Mouse (Mus musculus): ENCODE data around the gene Igfbpl1. TPM values are rescaled to one million over a fixed set of nuclear protein-coding genes. Genes with fewer than 3 reads are reported as not detected.
A peak's percentile ranks its signal among the peaks of the same experiment; 100 is the strongest.

Igfbpl1 gene
- total and polyA plus RNA-seq, 2 experiments from 2014 or later: 20.3 to 86.1 TPM

GRCm38 (mm10) chr4:45833461-45833860 lies 6.7 kb upstream of the Igfbpl1 start:
- Histone ChIP-seq H3K4me3 (ENCODE audit: low read length) (no peak overlapping the region), H3K9ac (replicated peaks; ENCODE audit: low read length) (no peak overlapping the region), H3K27me3 (ENCODE audit: insufficient read depth, low read length) (0 out of 2 replicates have a peak, but pooled peaks cover 3% of the 10 kb centered on the region), H3K9me3 (ENCODE audit: low read length) (no peaks in the 10 kb centered on the region), H3K4me2 (ENCODE audit: low read depth, low read length) (no peak overlapping the region), H3K27ac (no peak overlapping the region), H3K36me3 (ENCODE audit: insufficient read depth, low read length) (no peaks in the 10 kb centered on the region), H3K4me1 (ENCODE audit: insufficient read depth, low read length) (peaks cover 9% of the 10 kb centered on the region; the same call in 1 of the 2 replicates)
- ATAC-seq (no peak), DNase-seq (ENCODE audit: low spot score) (no peak)
- 41% methylated on average over 5 of the region's 5 CpGs for WGBS
- no peak for TF ChIP-seq CTCF (IDR thresholded peaks at IDR 0.05; ENCODE audit: low read depth)

- Histone ChIP-seq H3K4me2 (ENCODE audit: low read depth, low read length) (no peak overlapping the region), H3K9me3 (ENCODE audit: low read length) (no peaks in the 10 kb centered on the region), H3K4me3 (ENCODE audit: low read length) (no peak overlapping the region), H3K27me3 (ENCODE audit: insufficient read depth, low read length) (0 out of 2 replicates have a peak, but pooled peaks cover 8% of the 10 kb centered on the region), H3K27ac (no peak overlapping the region), H3K36me3 (ENCODE audit: insufficient read depth, low read length) (no peaks in the 10 kb centered on the region), H3K4me1 (ENCODE audit: insufficient read depth, low read length) (peaks cover 9% of the 10 kb centered on the region; the same call in 1 of the 2 replicates), H3K9ac (replicated peaks; ENCODE audit: low read length) (no peak overlapping the region)
- 69% methylated on average over 7 of the region's 7 CpGs for WGBS
- no peak for TF ChIP-seq CTCF (IDR thresholded peaks at IDR 0.05; ENCODE audit: low read depth)
- ATAC-seq: no peak
- DNase-seq (ENCODE audit: low spot score): no peak
Observed at GRCm38 (mm10) chr4:45831996-45832395, 5.3 kb upstream of the Igfbpl1 start.

- H3K4me2 ChIP-seq (ENCODE audit: low read depth, low read length): no peak overlapping the region
- H3K36me3 ChIP-seq (ENCODE audit: insufficient read depth, low read length): no peaks in the 10 kb centered on the region
- TF ChIP-seq CTCF (IDR thresholded peaks at IDR 0.05; ENCODE audit: low read depth): no peak
- whole genome bisulfite sequencing: 21% methylated on average over 13 of the region's 13 CpGs
- no peak overlapping the region for H3K4me3 ChIP-seq (ENCODE audit: low read length)
- H3K27ac ChIP-seq: no peak overlapping the region
- ATAC-seq: no peak
- no peak overlapping the region for H3K9ac ChIP-seq (replicated peaks; ENCODE audit: low read length)
- H3K4me1 ChIP-seq (ENCODE audit: insufficient read depth, low read length): peaks cover 9% of the 10 kb centered on the region; the same call in 1 of the 2 replicates
- H3K27me3 ChIP-seq (ENCODE audit: insufficient read depth, low read length): 0 out of 2 replicates have a peak, but pooled peaks cover 11% of the 10 kb centered on the region
- no peaks in the 10 kb centered on the region for H3K9me3 ChIP-seq (ENCODE audit: low read length)
- no peak for DNase-seq (ENCODE audit: low spot score)
Observed at GRCm38 (mm10) chr4:45829907-45830759, 3.4 kb upstream of the Igfbpl1 start.

DNA sequence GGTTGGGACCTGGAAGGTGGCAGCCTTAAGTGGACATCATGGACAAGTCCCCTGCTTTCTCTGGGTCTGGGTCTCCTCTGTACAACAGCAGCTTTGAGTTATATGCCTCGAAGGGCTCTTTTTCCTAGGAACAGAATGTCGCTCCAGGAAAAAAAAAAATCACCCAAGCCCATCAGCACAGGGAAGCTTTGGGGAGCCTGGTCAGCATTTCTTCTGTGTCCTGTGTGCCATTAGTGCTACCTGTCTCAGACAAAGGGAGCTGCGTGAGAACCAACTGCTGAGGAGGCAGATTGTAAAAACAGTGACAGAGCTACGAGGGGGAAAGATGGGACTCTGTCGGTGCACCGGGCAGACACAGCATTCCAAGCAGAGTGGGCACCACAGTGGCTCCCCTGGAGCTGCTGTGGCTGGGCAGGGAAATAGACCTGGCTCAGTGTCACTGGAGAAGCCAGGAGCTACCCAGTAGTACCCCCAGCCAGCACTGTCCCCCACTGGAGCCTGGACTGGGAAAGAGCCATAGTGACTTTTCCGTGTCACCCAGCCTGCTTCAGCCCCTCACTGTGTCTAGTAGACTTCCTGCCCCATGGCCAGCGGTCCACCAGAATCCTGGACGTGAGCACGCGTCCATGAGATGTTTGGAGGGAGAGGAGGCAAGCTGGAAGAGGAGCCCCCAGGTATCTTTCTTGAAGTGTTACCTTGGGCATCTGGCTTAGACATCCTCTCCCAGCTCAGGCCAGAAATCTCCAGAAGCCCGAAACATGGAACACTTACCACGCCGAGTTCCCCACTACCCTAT lies 1.8 kb downstream of the Igfbpl1 start:
- H3K27ac ChIP-seq: peak overlapping the region; percentile 59
- H3K27me3 ChIP-seq (ENCODE audit: insufficient read depth, low read length): 0 out of 2 replicates have a peak, but pooled peaks cover 11% of the 10 kb centered on the region
- DNase-seq (ENCODE audit: low spot score): peak; percentile 36
- peak overlapping the region; percentile 37; the same call in 1 of the 2 replicates for H3K9ac ChIP-seq (replicated peaks; ENCODE audit: low read length)
- ATAC-seq: no peak
- no peaks in the 10 kb centered on the region for H3K36me3 ChIP-seq (ENCODE audit: insufficient read depth, low read length)
- no peaks in the 10 kb centered on the region for H3K9me3 ChIP-seq (ENCODE audit: low read length)
- peaks cover 13% of the 10 kb centered on the region for H3K4me1 ChIP-seq (ENCODE audit: insufficient read depth, low read length)
- peak overlapping the region; percentile 43 for H3K4me3 ChIP-seq (ENCODE audit: low read length)
- TF ChIP-seq CTCF (IDR thresholded peaks at IDR 0.05; ENCODE audit: low read depth): no peak
- WGBS: 25% methylated on average over 14 of the region's 14 CpGs
- peak overlapping the region; percentile 51 for H3K4me2 ChIP-seq (ENCODE audit: low read depth, low read length)

GRCm38 (mm10) chr4:45824049-45824760 lies 2.5 kb downstream of the Igfbpl1 start:
- H3K4me2 ChIP-seq (ENCODE audit: low read depth, low read length): peak overlapping the region; percentile 51
- peak overlapping the region; percentile 59; the same call in 1 of the 2 replicates for H3K27ac ChIP-seq
- H3K27me3 ChIP-seq (ENCODE audit: insufficient read depth, low read length): 0 out of 2 replicates have a peak, but pooled peaks cover 11% of the 10 kb centered on the region
- H3K4me3 ChIP-seq (ENCODE audit: low read length): peak overlapping the region; percentile 43; the same call in 1 of the 2 replicates
- peak overlapping the region; percentile 37; the same call in 1 of the 2 replicates for H3K9ac ChIP-seq (replicated peaks; ENCODE audit: low read length)
- ATAC-seq: peak; percentile 42
- TF ChIP-seq CTCF (IDR thresholded peaks at IDR 0.05; ENCODE audit: low read depth): no peak
- H3K4me1 ChIP-seq (ENCODE audit: insufficient read depth, low read length): peaks cover 13% of the 10 kb centered on the region
- DNase-seq (ENCODE audit: low spot score): peak; percentile 84
- H3K36me3 ChIP-seq (ENCODE audit: insufficient read depth, low read length): no peaks in the 10 kb centered on the region
- H3K9me3 ChIP-seq (ENCODE audit: low read length): no peaks in the 10 kb centered on the region
- 7% methylated on average over 10 of the region's 10 CpGs for WGBS
